Mouse (Mus musculus) hindbrain, embryonic 15.5 days (tissue): ENCODE results near the gene Gm3415. TPM values are rescaled to one million over a fixed set of nuclear protein-coding genes. Genes with fewer than 3 reads are reported as not detected.
"Not testable (repeated sequence)": the region's sequence is repeated elsewhere in the genome, so short reads cannot be mapped to it uniquely, and the experiment has no call there.

Source experiments
- ATAC-seq: fragments of 200-750 bp; cut with Nextera tagmentation; 2 replicates; pipeline ENCODE4 v1.8.0; 2017; ENCODE audit warnings: low read depth, moderate number of reproducible peaks, moderate TSS enrichment; ENCODE audit not compliant: low FRiP score
- H3K27ac ChIP-seq: fragments of 300-500 bp; sonication (generic); replicated peaks from 2 replicates; pipeline ENCODE4 v1.5.1; 2015; ENCODE audit warnings: mild to moderate bottlenecking, inconsistent platforms
- H3K27me3 ChIP-seq: fragments of 300-500 bp; sonication (generic); 2 replicates; pipeline ENCODE4 v1.6.1; 2015; ENCODE audit warnings: control low read depth, inconsistent platforms
- H3K36me3 ChIP-seq: fragments of 300-500 bp; sonication (generic); 2 replicates; pipeline ENCODE4 v1.6.1; 2015; ENCODE audit warnings: control low read depth, inconsistent platforms
- H3K4me1 ChIP-seq: fragments of 300-500 bp; sonication (generic); replicated peaks from 2 replicates; pipeline ENCODE4 v1.6.1; 2015; ENCODE audit warnings: control low read depth, inconsistent platforms
- H3K4me2 ChIP-seq: fragments of 300-500 bp; sonication (generic); 2 replicates; pipeline ENCODE4 v1.6.1; 2015; ENCODE audit warnings: moderate library complexity, mild to moderate bottlenecking, inconsistent platforms
- H3K4me3 ChIP-seq: fragments of 300-500 bp; sonication (generic); 2 replicates; pipeline ENCODE4 v1.5.1; 2015; ENCODE audit warnings: mild to moderate bottlenecking, inconsistent platforms
- H3K9ac ChIP-seq: fragments of 300-500 bp; sonication (generic); 2 replicates; pipeline ENCODE4 v1.6.1; 2015; ENCODE audit warnings: inconsistent platforms
- H3K9me3 ChIP-seq: fragments of 300-500 bp; sonication (generic); 2 replicates; pipeline ENCODE4 v1.6.1; 2016; ENCODE audit warnings: control low read depth, inconsistent platforms
- WGBS: fragments of 180-500 bp; shearing (Covaris S2); methylation state at CpG from one replicate; pipeline ENCODE4 v1.1.7; 2015; 5-methylcytosine and 5-hydroxymethylcytosine counted together
- polyA plus RNA-seq: library from polyadenylated mRNA; unstranded; fragments of >200 nt; fragmentation: Nextera tagmentation; extraction: Ambion mirVana; gene quantifications from 2 replicates; pipeline ENCODE4 v1.2.1, GENCODE M21; 2015

Gm3415 gene
- polyA plus RNA-seq, 1 experiment from 2014 or later: not detected

GRCm38 (mm10) chr5:146585307-146585651 lies 29.3 kb downstream of the Gm3415 start:
- Histone ChIP-seq H3K9me3 (no peaks in the 10 kb centered on the region), H3K36me3 (no peaks in the 10 kb centered on the region), H3K27ac (no peak overlapping the region), H3K9ac (peak overlapping the region; percentile 62), H3K4me2 (peak overlapping the region; percentile 86), H3K4me3 (peak overlapping the region; percentile 63), H3K4me1 (peaks cover 4% of the 10 kb centered on the region; the same call in 1 of the 2 replicates), H3K27me3 (peaks cover 46% of the 10 kb centered on the region)
- ATAC-seq: 0 out of 2 replicates have a peak, but pooled peaks have one; percentile 29
- WGBS: 8% methylated on average over 10 of the region's 10 CpGs

- peaks cover 51% of the 10 kb centered on the region for H3K27me3 ChIP-seq
- no peak overlapping the region for H3K27ac ChIP-seq
- peaks cover 4% of the 10 kb centered on the region; the same call in 1 of the 2 replicates for H3K4me1 ChIP-seq
- no peaks in the 10 kb centered on the region for H3K36me3 ChIP-seq
- WGBS: 74% methylated on average over 8 of the region's 8 CpGs
- no peaks in the 10 kb centered on the region for H3K9me3 ChIP-seq
- no peak for ATAC-seq
- H3K4me2 ChIP-seq: no peak overlapping the region
- H3K9ac ChIP-seq: no peak overlapping the region
- no peak overlapping the region for H3K4me3 ChIP-seq
These were observed 30.6 kb downstream of the Gm3415 start for GRCm38 (mm10) chr5:146586357-146587070.

GRCm38 (mm10) chr5:146590987-146591386 lies 35.1 kb downstream of the Gm3415 start:
- no peak for ATAC-seq
- 47% methylated on average over 4 of the region's 4 CpGs for WGBS
- no peaks in the 10 kb centered on the region for H3K36me3 ChIP-seq

GRCm38 (mm10) chr5:146591636-146592035 lies 35.7 kb downstream of the Gm3415 start:
- Histone ChIP-seq H3K36me3 (no peaks in the 10 kb centered on the region), H3K4me3 (no peak overlapping the region), H3K9me3 (no peaks in the 10 kb centered on the region), H3K4me1 (no peaks in the 10 kb centered on the region), H3K27ac (no peak overlapping the region), H3K9ac (no peak overlapping the region), H3K27me3 (peaks cover 36% of the 10 kb centered on the region), H3K4me2 (no peak overlapping the region)
- no peak for ATAC-seq
- WGBS: 80% methylated on average over 4 of the region's 4 CpGs

More at GRCm38 (mm10) chr5:146590987-146591386, 35.1 kb downstream of the Gm3415 start:
- no peaks in the 10 kb centered on the region for H3K4me1 ChIP-seq
- no peak overlapping the region for H3K9ac ChIP-seq
- H3K27ac ChIP-seq: no peak overlapping the region
- no peaks in the 10 kb centered on the region for H3K9me3 ChIP-seq
- no peak overlapping the region for H3K4me2 ChIP-seq
- peaks cover 42% of the 10 kb centered on the region for H3K27me3 ChIP-seq
- no peak overlapping the region for H3K4me3 ChIP-seq

GRCm38 (mm10) chr5:146592580-146592979 lies 36.6 kb downstream of the Gm3415 start:
- Histone ChIP-seq H3K36me3 (no peaks in the 10 kb centered on the region), H3K4me3 (no peak overlapping the region), H3K4me1 (no peaks in the 10 kb centered on the region), H3K4me2 (no peak overlapping the region), H3K9ac (no peak overlapping the region), H3K27me3 (peaks cover 29% of the 10 kb centered on the region), H3K9me3 (no peaks in the 10 kb centered on the region), H3K27ac (no peak overlapping the region)
- no peak for ATAC-seq
- 14% methylated on average over 5 of the region's 5 CpGs for WGBS

- H3K27me3 ChIP-seq: no peaks in the 10 kb centered on the region
- 82% methylated on average over 18 of the region's 18 CpGs for WGBS
- H3K9ac ChIP-seq: no peak overlapping the region
- no peak overlapping the region for H3K4me3 ChIP-seq
- no peaks in the 10 kb centered on the region for H3K9me3 ChIP-seq
- H3K4me1 ChIP-seq: no peaks in the 10 kb centered on the region
- no peaks in the 10 kb centered on the region for H3K36me3 ChIP-seq
- no peak for ATAC-seq
- no peak overlapping the region for H3K4me2 ChIP-seq
- no peak overlapping the region for H3K27ac ChIP-seq
These were observed 40.9 kb downstream of the Gm3415 start for GRCm38 (mm10) chr5:146596612-146597502.

- H3K9ac ChIP-seq: no peak overlapping the region
- no peak overlapping the region for H3K4me2 ChIP-seq
- H3K4me1 ChIP-seq: no peaks in the 10 kb centered on the region
- no peak overlapping the region for H3K4me3 ChIP-seq
- H3K36me3 ChIP-seq: no peaks in the 10 kb centered on the region
- 95% methylated on average over 10 of the region's 10 CpGs for WGBS
- H3K9me3 ChIP-seq: no peaks in the 10 kb centered on the region
- no peak for ATAC-seq
- no peaks in the 10 kb centered on the region for H3K27me3 ChIP-seq
- no peak overlapping the region for H3K27ac ChIP-seq
These were observed 41.6 kb downstream of the Gm3415 start for GRCm38 (mm10) chr5:146597503-146597874.

- Histone ChIP-seq H3K4me1 (no peaks in the 10 kb centered on the region), H3K36me3 (no peaks in the 10 kb centered on the region), H3K9ac (no peak overlapping the region), H3K4me2 (no peak overlapping the region), H3K27me3 (no peaks in the 10 kb centered on the region), H3K4me3 (no peak overlapping the region), H3K27ac (no peak overlapping the region), H3K9me3 (no peaks in the 10 kb centered on the region)
- ATAC-seq: no peak
- WGBS: 81% methylated on average over 27 of the region's 27 CpGs
These were observed 42.5 kb downstream of the Gm3415 start for GRCm38 (mm10) chr5:146598215-146599119.

- not testable (repeated sequence) for H3K27me3 ChIP-seq, ATAC-seq, H3K9ac ChIP-seq, H3K36me3 ChIP-seq, H3K9me3 ChIP-seq, H3K4me2 ChIP-seq, H3K4me3 ChIP-seq, H3K4me1 ChIP-seq, H3K27ac ChIP-seq
- WGBS: 92% methylated on average over 7 of the region's 7 CpGs
These were observed 43.3 kb downstream of the Gm3415 start for GRCm38 (mm10) chr5:146599216-146599615.

GRCm38 (mm10) chr5:146599970-146600369 lies 44.0 kb downstream of the Gm3415 start:
- no peak overlapping the region for H3K4me3 ChIP-seq
- H3K9ac ChIP-seq: no peak overlapping the region
- H3K4me1 ChIP-seq: no peaks in the 10 kb centered on the region
- ATAC-seq: no peak
- no peak overlapping the region for H3K4me2 ChIP-seq
- H3K36me3 ChIP-seq: no peaks in the 10 kb centered on the region
- H3K27ac ChIP-seq: no peak overlapping the region
- no peaks in the 10 kb centered on the region for H3K27me3 ChIP-seq
- WGBS: 69% methylated on average over 5 of the region's 5 CpGs
- no peaks in the 10 kb centered on the region for H3K9me3 ChIP-seq

GRCm38 (mm10) chr5:146606221-146606620 lies 50.3 kb downstream of the Gm3415 start:
- ATAC-seq: no peak
- WGBS: 80% methylated on average over 5 of the region's 5 CpGs
- Histone ChIP-seq H3K27ac (no peak overlapping the region), H3K36me3 (no peaks in the 10 kb centered on the region), H3K9ac (no peak overlapping the region), H3K9me3 (no peaks in the 10 kb centered on the region), H3K4me1 (no peaks in the 10 kb centered on the region), H3K4me3 (no peak overlapping the region), H3K27me3 (no peaks in the 10 kb centered on the region), H3K4me2 (no peak overlapping the region)
